Mouse (Mus musculus): ENCODE results near the gene Rbfox1. TPM values are rescaled to one million over a fixed set of nuclear protein-coding genes. Genes with fewer than 3 reads are reported as not detected.

Rbfox1 gene
- polyA plus RNA-seq, 1 experiment from 2014 or later: 4.3 TPM

- no peaks in the 10 kb centered on the region for H3K9me3 ChIP-seq (replicated peaks)
- no peak overlapping the region for H3K4me2 ChIP-seq (replicated peaks)
- H3K4me1 ChIP-seq: no peaks in the 10 kb centered on the region
- ATAC-seq (ENCODE audit: insufficient number of reproducible peaks, low FRiP score, low TSS enrichment, low read depth): no peak
- H3K27ac ChIP-seq (replicated peaks): no peak overlapping the region
- no peak overlapping the region for H3K9ac ChIP-seq
- H3K36me3 ChIP-seq: no peaks in the 10 kb centered on the region
- H3K27me3 ChIP-seq: no peaks in the 10 kb centered on the region
- WGBS: 79% methylated on average over 4 of the region's 4 CpGs
- no peak overlapping the region for H3K4me3 ChIP-seq (replicated peaks)
Measured at GRCm38 (mm10) chr16:6423878-6424409, 538.8 kb downstream of the Rbfox1 start.

- H3K9me3 ChIP-seq (replicated peaks): no peaks in the 10 kb centered on the region
- H3K9ac ChIP-seq: no peak overlapping the region
- H3K4me3 ChIP-seq (replicated peaks): no peak overlapping the region
- no peaks in the 10 kb centered on the region for H3K4me1 ChIP-seq
- H3K27me3 ChIP-seq: no peaks in the 10 kb centered on the region
- no peaks in the 10 kb centered on the region for H3K36me3 ChIP-seq
- no peak overlapping the region for H3K4me2 ChIP-seq (replicated peaks)
- H3K27ac ChIP-seq (replicated peaks): no peak overlapping the region
- whole genome bisulfite sequencing: 71% methylated on average over 2 of the region's 2 CpGs
- ATAC-seq (ENCODE audit: insufficient number of reproducible peaks, low FRiP score, low TSS enrichment, low read depth): no peak
Measured at GRCm38 (mm10) chr16:6424738-6425137, 539.6 kb downstream of the Rbfox1 start.

GRCm38 (mm10) chr16:6427292-6428281 lies 542.4 kb downstream of the Rbfox1 start:
- Histone ChIP-seq H3K4me2 (replicated peaks) (no peak overlapping the region), H3K4me1 (no peaks in the 10 kb centered on the region), H3K9me3 (replicated peaks) (no peaks in the 10 kb centered on the region), H3K27ac (replicated peaks) (no peak overlapping the region), H3K9ac (no peak overlapping the region), H3K4me3 (replicated peaks) (no peak overlapping the region), H3K36me3 (no peaks in the 10 kb centered on the region), H3K27me3 (no peaks in the 10 kb centered on the region)
- WGBS: 57% methylated on average over 12 of the region's 12 CpGs
- ATAC-seq (ENCODE audit: insufficient number of reproducible peaks, low FRiP score, low TSS enrichment, low read depth): no peak

GRCm38 (mm10) chr16:6430981-6431380 lies 545.8 kb downstream of the Rbfox1 start:
- H3K4me3 ChIP-seq (replicated peaks): no peak overlapping the region
- no peak overlapping the region for H3K9ac ChIP-seq
- H3K36me3 ChIP-seq: no peaks in the 10 kb centered on the region
- H3K27ac ChIP-seq (replicated peaks): no peak overlapping the region
- H3K4me2 ChIP-seq (replicated peaks): no peak overlapping the region
- H3K9me3 ChIP-seq (replicated peaks): no peaks in the 10 kb centered on the region
- no peak for ATAC-seq (ENCODE audit: insufficient number of reproducible peaks, low FRiP score, low TSS enrichment, low read depth)
- H3K27me3 ChIP-seq: no peaks in the 10 kb centered on the region
- H3K4me1 ChIP-seq: no peaks in the 10 kb centered on the region
- 94% methylated on average over 2 of the region's 2 CpGs for WGBS

DNA sequence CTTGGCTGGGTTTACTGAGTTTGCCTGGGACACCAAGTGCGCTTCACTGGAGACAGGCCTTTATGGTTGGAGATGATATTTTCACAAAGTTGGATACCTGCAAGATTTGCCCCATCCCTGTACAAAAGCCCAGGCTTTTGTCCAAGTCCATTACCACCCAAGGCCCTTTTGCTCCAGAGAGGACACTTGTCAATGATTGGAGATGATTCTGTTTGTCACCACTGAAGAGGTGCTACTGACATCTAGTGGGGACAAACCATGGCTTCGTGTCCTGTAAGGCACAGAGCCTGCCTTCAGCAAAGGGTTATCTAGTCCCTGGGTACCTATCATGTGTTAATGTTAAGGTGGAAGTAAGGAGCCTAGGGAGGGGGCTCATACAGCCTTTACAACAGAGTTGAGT lies 551.3 kb downstream of the Rbfox1 start:
- H3K27me3 ChIP-seq: no peaks in the 10 kb centered on the region
- H3K27ac ChIP-seq (replicated peaks): no peak overlapping the region
- H3K9ac ChIP-seq: no peak overlapping the region
- 60% methylated on average over 2 of the region's 2 CpGs for WGBS
- H3K4me3 ChIP-seq (replicated peaks): no peak overlapping the region
- no peak for ATAC-seq (ENCODE audit: insufficient number of reproducible peaks, low FRiP score, low TSS enrichment, low read depth)
- no peaks in the 10 kb centered on the region for H3K36me3 ChIP-seq
- no peaks in the 10 kb centered on the region for H3K9me3 ChIP-seq (replicated peaks)
- H3K4me2 ChIP-seq (replicated peaks): no peak overlapping the region
- no peaks in the 10 kb centered on the region for H3K4me1 ChIP-seq

DNA sequence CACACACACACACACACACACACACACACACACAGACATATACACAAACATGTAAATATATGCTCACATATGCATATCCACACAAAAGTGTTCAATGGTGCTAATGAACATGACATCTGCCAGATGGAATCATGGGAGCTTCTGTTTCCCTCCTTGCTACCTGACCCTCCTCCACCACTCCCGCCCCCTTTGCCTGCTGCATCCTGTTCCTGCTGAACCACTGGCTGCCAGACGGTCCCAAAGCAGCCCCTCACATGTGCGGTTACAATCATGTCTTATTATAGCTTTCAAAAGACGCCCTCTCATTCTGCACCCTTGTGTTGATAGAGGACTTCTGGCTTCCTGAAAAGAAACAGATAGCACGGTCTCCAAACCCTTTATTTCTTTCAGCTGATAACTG lies 563.1 kb downstream of the Rbfox1 start:
- no peak overlapping the region for H3K4me2 ChIP-seq (replicated peaks)
- no peak overlapping the region for H3K9ac ChIP-seq
- H3K4me1 ChIP-seq: no peaks in the 10 kb centered on the region
- H3K9me3 ChIP-seq (replicated peaks): no peaks in the 10 kb centered on the region
- no peaks in the 10 kb centered on the region for H3K36me3 ChIP-seq
- no peaks in the 10 kb centered on the region for H3K27me3 ChIP-seq
- no peak overlapping the region for H3K27ac ChIP-seq (replicated peaks)
- WGBS: 14% methylated on average over 5 of the region's 5 CpGs
- no peak for ATAC-seq (ENCODE audit: insufficient number of reproducible peaks, low FRiP score, low TSS enrichment, low read depth)
- H3K4me3 ChIP-seq (replicated peaks): no peak overlapping the region

- WGBS: 77% methylated on average over 3 of the region's 3 CpGs
- no peak for ATAC-seq (ENCODE audit: insufficient number of reproducible peaks, low FRiP score, low TSS enrichment, low read depth)
- Histone ChIP-seq H3K27ac (replicated peaks) (no peak overlapping the region), H3K4me1 (no peaks in the 10 kb centered on the region), H3K9ac (no peak overlapping the region), H3K9me3 (replicated peaks) (no peaks in the 10 kb centered on the region), H3K27me3 (no peaks in the 10 kb centered on the region), H3K4me2 (replicated peaks) (no peak overlapping the region), H3K4me3 (replicated peaks) (no peak overlapping the region), H3K36me3 (no peaks in the 10 kb centered on the region)
Measured at GRCm38 (mm10) chr16:6455349-6455748, 570.2 kb downstream of the Rbfox1 start.

GRCm38 (mm10) chr16:6479094-6479590 lies 594.0 kb downstream of the Rbfox1 start:
- Histone ChIP-seq H3K27ac (replicated peaks) (no peak overlapping the region), H3K36me3 (no peaks in the 10 kb centered on the region), H3K4me3 (replicated peaks) (no peak overlapping the region), H3K9ac (no peak overlapping the region), H3K4me1 (no peaks in the 10 kb centered on the region), H3K4me2 (replicated peaks) (no peak overlapping the region), H3K27me3 (no peaks in the 10 kb centered on the region), H3K9me3 (replicated peaks) (no peaks in the 10 kb centered on the region)
- WGBS: 55% methylated on average over 1 of the region's 1 CpGs
- ATAC-seq (ENCODE audit: insufficient number of reproducible peaks, low FRiP score, low TSS enrichment, low read depth): no peak

DNA sequence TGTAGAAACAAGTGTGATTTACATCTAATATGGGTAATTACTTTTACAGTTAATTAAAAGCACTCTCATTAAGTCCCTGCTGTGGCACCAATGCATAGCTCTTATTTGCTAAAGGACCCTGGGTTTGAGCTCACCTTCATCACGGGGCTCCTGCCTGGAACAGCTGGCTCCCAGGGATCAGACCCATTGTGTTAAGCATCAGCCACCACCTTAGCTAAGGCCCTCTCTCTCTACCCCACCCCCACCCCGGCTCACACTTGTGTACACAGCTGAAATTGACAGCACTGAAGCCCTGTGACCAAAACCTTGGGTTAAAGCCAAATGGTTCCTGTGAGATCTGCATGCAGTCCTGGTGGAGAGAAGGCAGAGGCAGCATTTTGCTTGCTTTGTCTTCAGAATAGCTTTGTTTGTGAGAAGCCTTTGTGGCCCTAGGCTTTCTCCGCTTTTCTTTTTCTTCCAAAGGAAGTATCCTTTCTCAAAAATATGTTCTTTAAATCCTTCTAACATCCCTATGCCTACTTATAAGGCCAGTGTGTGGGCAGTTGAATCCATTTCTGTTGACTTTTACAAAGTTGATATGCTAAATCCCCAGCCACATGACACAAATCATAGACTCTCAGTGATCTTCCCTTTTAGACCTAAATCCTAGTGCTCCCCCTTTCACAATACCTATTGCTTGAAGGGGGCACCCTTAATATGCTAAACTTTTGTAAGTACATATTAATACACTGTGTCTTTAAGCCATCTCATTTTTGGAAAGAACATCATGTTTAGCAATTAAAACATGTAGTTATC lies 594.7 kb downstream of the Rbfox1 start:
- Histone ChIP-seq H3K9ac (no peak overlapping the region), H3K27me3 (no peaks in the 10 kb centered on the region), H3K4me1 (no peaks in the 10 kb centered on the region), H3K4me2 (replicated peaks) (no peak overlapping the region), H3K36me3 (no peaks in the 10 kb centered on the region), H3K9me3 (replicated peaks) (no peaks in the 10 kb centered on the region), H3K4me3 (replicated peaks) (no peak overlapping the region), H3K27ac (replicated peaks) (no peak overlapping the region)
- 25% methylated on average over 3 of the region's 3 CpGs for WGBS
- no peak for ATAC-seq (ENCODE audit: insufficient number of reproducible peaks, low FRiP score, low TSS enrichment, low read depth)

DNA sequence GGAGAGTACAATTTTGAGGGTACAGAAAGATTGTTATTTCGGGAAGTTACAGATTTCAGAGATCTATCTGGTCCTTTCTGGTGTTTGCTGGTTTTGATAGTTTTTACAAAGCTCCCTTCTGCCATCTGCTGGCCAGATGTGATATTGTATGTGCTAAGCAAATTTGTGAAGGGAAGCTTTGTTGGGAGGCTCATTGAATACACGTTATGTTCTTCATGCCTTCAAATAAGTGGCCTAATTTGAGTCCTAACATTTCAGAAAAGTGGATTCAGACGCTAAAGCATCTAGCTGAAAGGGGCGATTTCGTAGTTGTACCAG lies 595.2 kb downstream of the Rbfox1 start:
- 5% methylated on average over 5 of the region's 5 CpGs for WGBS
- Histone ChIP-seq H3K36me3 (no peaks in the 10 kb centered on the region), H3K4me3 (replicated peaks) (no peak overlapping the region), H3K9me3 (replicated peaks) (no peaks in the 10 kb centered on the region), H3K27me3 (no peaks in the 10 kb centered on the region), H3K4me2 (replicated peaks) (no peak overlapping the region), H3K4me1 (no peaks in the 10 kb centered on the region), H3K27ac (replicated peaks) (no peak overlapping the region), H3K9ac (no peak overlapping the region)
- ATAC-seq (ENCODE audit: insufficient number of reproducible peaks, low FRiP score, low TSS enrichment, low read depth): no peak

- Histone ChIP-seq H3K36me3 (no peaks in the 10 kb centered on the region), H3K4me3 (replicated peaks) (no peak overlapping the region), H3K27me3 (no peaks in the 10 kb centered on the region), H3K9me3 (replicated peaks) (no peaks in the 10 kb centered on the region), H3K27ac (replicated peaks) (no peak overlapping the region), H3K4me1 (no peaks in the 10 kb centered on the region), H3K4me2 (replicated peaks) (no peak overlapping the region), H3K9ac (no peak overlapping the region)
- WGBS: 67% methylated on average over 8 of the region's 8 CpGs
- ATAC-seq (ENCODE audit: insufficient number of reproducible peaks, low FRiP score, low TSS enrichment, low read depth): no peak
Measured at GRCm38 (mm10) chr16:6483628-6484027, 598.5 kb downstream of the Rbfox1 start.
